Mouse (Mus musculus) midbrain, postnatal 0 days (tissue): ENCODE data around the gene Slc25a36. TPM values are rescaled to one million over a fixed set of nuclear protein-coding genes. Genes with fewer than 3 reads are reported as not detected.
A peak's percentile ranks its signal among the peaks of the same experiment; 100 is the strongest.

Experiments
- ATAC-seq: fragments of 200-750 bp; cut with Nextera tagmentation; 2 replicates; pipeline ENCODE4 v1.8.0; 2017; ENCODE audit warnings: moderate number of reproducible peaks, mild to moderate bottlenecking, moderate TSS enrichment, moderate library complexity; ENCODE audit not compliant: low FRiP score
- DNase-seq: peaks from one replicate; pipeline ENCODE4 v3.0.0-alpha.2; 2015; ENCODE audit warnings: low spot score
- H3K27ac ChIP-seq: fragments of 300-500 bp; sonication (generic); 2 replicates; pipeline ENCODE4 v1.5.1; 2014; ENCODE audit warnings: low read depth, mild to moderate bottlenecking, low read length, mixed read lengths
- H3K27me3 ChIP-seq: fragments of 300-500 bp; sonication (generic); 2 replicates; pipeline ENCODE4 v1.6.1; 2014; ENCODE audit warnings: low read length, control low read depth, mixed read lengths; ENCODE audit not compliant: insufficient read depth
- H3K36me3 ChIP-seq: fragments of 300-500 bp; sonication (generic); 2 replicates; pipeline ENCODE4 v1.6.1; 2014; ENCODE audit warnings: low read length, control low read depth, mixed read lengths; ENCODE audit not compliant: insufficient read depth
- H3K4me1 ChIP-seq: fragments of 300-500 bp; sonication (generic); 2 replicates; pipeline ENCODE4 v1.6.1; 2014; ENCODE audit warnings: mild to moderate bottlenecking, control low read depth, antibody characterized with exemption, low read length, mixed read lengths; ENCODE audit not compliant: insufficient read depth
- H3K4me2 ChIP-seq: fragments of 300-500 bp; sonication (generic); 2 replicates; pipeline ENCODE4 v1.6.1; 2014; ENCODE audit warnings: low read depth, mild to moderate bottlenecking, low read length, mixed read lengths; ENCODE audit not compliant: poor library complexity, severe bottlenecking
- H3K4me3 ChIP-seq: fragments of 300-500 bp; sonication (generic); 2 replicates; pipeline ENCODE4 v1.5.1; 2014; ENCODE audit warnings: low read depth, mild to moderate bottlenecking, low read length, moderate library complexity
- H3K9ac ChIP-seq: fragments of 300-500 bp; sonication (generic); replicated peaks from 2 replicates; pipeline ENCODE4 v1.6.1; 2014; ENCODE audit warnings: mild to moderate bottlenecking, low read length, moderate library complexity, mixed read lengths; ENCODE audit not compliant: poor library complexity, severe bottlenecking
- H3K9me3 ChIP-seq: fragments of 300-500 bp; sonication (generic); 2 replicates; pipeline ENCODE4 v1.6.1; 2016; ENCODE audit warnings: low read length, control low read depth
- CTCF ChIP-seq: IDR thresholded peaks from 2 replicates; pipeline ENCODE4 v1.5.1; 2016; ENCODE audit warnings: antibody characterized with exemption, mild to moderate bottlenecking
- WGBS: fragments of 180-500 bp; shearing (Covaris S2); extraction: QIAGEN DNeasy Blood & Tissue Kit; methylation state at CpG from one replicate; pipeline ENCODE4 v1.1.7; 2014; 5-methylcytosine and 5-hydroxymethylcytosine counted together
- polyA plus RNA-seq: library from polyadenylated mRNA; unstranded; fragments of >200 nt; fragmentation: Nextera tagmentation; extraction: Ambion mirVana; gene quantifications from 2 replicates; pipeline ENCODE4 v1.2.1, GENCODE M21; 2015
- total RNA-seq: library from RNA; depleted of rRNA; stranded (reverse); fragments of >200 nt; gene quantifications from 2 replicates; pipeline ENCODE4 v1.2.3, GENCODE M21; 2014

The Slc25a36 gene
- total and polyA plus RNA-seq, 2 experiments from 2014 or later, result 65.1 to 91.0 TPM

DNA sequence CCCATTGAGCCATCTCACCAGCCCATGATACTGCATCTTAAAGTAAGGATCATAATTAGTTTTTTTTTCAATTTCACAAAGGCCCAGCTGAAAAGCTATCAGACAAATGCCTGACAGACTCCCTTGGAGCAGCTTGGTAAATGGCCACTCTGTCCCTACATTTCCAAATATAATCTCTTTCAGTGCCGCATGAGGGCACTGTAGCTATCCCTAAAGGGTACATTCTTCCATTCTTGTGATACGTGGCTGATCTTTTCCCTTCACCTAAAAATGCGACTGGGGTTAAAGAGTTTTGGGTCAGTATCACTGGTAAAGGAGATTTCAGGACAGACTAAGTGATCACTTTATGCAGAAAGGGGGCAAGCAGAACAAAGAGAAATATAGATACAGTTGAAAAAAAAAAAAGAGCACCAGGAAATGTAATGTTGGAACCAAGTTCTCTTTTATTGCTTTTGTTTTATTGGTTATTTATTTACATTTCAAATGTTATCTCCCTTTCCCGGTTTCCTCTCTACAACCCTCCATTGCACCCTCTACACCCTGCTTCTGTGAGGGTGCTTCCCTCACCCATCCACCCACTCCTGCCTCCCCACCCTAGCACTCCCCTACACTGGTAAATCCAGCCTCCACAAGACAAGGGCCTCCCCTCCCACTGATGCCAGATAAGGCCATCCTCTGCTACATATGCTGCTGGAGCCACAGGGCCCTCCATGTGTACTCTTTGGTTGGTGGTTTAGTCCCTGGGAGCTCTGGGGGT, 29.7 kb downstream of the Slc25a36 start:
- no peak for ATAC-seq
- 87% methylated on average over 4 of the region's 4 CpGs for WGBS

DNA sequence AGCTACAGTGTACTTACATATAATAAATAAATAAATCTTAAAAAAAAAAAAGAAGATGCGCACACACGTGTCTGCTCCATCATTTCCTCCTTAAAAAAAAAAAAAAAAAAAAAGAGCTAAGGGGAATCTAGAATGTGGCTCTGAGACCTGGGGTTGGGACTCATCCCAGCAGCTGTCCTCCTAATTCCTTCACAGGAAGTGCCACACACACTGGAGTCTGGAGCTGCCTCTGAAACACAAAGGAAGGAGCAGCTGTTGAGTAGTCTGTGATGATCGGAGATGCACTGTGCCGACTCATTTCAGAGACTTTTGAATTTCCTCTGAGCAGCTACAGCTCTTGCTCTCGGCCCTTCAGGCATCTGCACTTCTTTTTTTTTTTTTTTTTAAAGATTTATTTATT, 41.0 kb downstream of the Slc25a36 start:
- DNase-seq (no peak), ATAC-seq (no peak)
- TF ChIP-seq CTCF, result no peak
- no peaks in the 10 kb centered on the region for H3K27me3 ChIP-seq
- 74% methylated on average over 5 of the region's 5 CpGs for WGBS
- H3K4me1 ChIP-seq, result no peaks in the 10 kb centered on the region
- no peak overlapping the region for H3K4me3 ChIP-seq
- H3K9me3 ChIP-seq, result no peaks in the 10 kb centered on the region
- H3K4me2 ChIP-seq, result no peak overlapping the region
- H3K36me3 ChIP-seq, result no peaks in the 10 kb centered on the region
- H3K27ac ChIP-seq, result no peak overlapping the region
- H3K9ac ChIP-seq, result no peak overlapping the region

More for the DNA sequence above, 29.7 kb downstream of the Slc25a36 start:
- no peak for DNase-seq
- no peak overlapping the region for H3K9ac ChIP-seq
- peak; percentile 16; the same call in 1 of the 2 replicates for TF ChIP-seq CTCF
- H3K9me3 ChIP-seq, result no peaks in the 10 kb centered on the region
- H3K4me1 ChIP-seq, result no peaks in the 10 kb centered on the region
- H3K36me3 ChIP-seq, result peaks cover 5% of the 10 kb centered on the region; the same call in 1 of the 2 replicates
- H3K27ac ChIP-seq, result no peak overlapping the region
- no peaks in the 10 kb centered on the region for H3K27me3 ChIP-seq
- H3K4me2 ChIP-seq, result no peak overlapping the region
- H3K4me3 ChIP-seq, result no peak overlapping the region

DNA sequence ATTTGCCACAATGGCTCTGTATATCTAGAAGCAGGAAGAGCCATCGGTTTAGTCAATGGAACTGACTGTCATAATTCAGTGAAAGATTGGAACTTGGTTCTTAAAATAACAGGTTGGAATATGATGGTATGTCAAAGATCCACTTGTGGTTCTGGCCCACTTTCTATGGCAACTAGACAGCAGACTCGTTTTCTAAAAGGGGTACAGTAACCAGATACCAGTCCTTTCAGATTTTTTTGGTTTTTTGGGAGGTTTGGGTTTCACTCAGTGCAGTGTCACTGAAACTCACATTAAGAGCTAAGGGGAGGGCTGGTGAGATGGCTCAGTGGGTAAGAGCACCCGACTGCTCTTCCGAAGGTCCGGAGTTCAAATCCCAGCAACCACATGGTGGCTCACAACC, 41.5 kb downstream of the Slc25a36 start:
- Histone ChIP-seq H3K27me3 (no peaks in the 10 kb centered on the region), H3K36me3 (no peaks in the 10 kb centered on the region), H3K9me3 (no peaks in the 10 kb centered on the region), H3K4me3 (no peak overlapping the region), H3K4me1 (no peaks in the 10 kb centered on the region), H3K27ac (no peak overlapping the region), H3K4me2 (no peak overlapping the region), H3K9ac (no peak overlapping the region)
- DNase-seq, result no peak
- ATAC-seq, result no peak
- 93% methylated on average over 5 of the region's 5 CpGs for WGBS
- no peak for TF ChIP-seq CTCF

DNA sequence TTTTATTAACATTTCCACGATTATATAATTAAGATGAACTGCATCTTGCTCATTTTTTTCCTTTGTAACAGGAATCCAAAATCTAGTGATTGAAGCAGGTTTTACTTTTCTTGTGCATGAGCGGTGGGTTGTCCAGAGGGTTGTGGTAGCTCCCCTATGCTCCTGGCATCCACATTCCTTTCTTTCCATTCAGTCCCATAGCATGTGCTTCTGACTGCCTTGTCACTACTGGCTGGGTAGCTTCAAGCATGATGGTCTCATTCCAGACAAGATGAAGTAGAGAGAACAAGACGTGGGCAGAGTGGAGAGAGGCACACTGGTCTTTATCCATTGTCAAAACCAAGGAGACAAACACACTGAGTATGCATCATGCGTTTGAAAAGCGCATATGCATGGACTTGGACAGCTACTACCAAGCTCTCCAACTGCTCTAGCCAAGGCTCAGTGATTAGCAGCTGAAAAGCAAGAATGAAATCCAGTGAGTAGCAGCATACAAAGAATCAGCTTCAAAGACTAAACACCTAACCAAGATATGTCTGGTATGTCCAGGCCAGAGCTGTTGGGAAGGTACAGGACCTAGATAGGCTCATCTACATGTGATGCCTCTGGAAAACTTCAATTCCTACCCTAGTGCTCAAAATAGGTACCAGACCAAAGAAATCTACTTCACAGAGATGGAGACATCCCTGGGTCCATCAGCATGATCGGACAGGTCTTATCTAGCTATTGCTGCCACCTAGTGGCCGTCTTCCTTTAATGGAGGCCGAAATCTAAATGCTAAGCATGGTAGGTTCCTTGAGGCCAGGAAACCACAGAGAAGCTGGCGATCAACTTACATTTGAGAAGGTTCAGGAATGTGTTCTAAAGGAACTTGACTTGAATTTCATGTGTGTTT, 42.5 kb downstream of the Slc25a36 start:
- ATAC-seq (peak; percentile 78), DNase-seq (peak; percentile 96)
- Histone ChIP-seq H3K4me1 (no peaks in the 10 kb centered on the region), H3K36me3 (no peaks in the 10 kb centered on the region), H3K4me2 (no peak overlapping the region), H3K27ac (no peak overlapping the region), H3K27me3 (no peaks in the 10 kb centered on the region), H3K9ac (no peak overlapping the region), H3K9me3 (no peaks in the 10 kb centered on the region), H3K4me3 (no peak overlapping the region)
- TF ChIP-seq CTCF, result peak; percentile 93
- WGBS, result 44% methylated on average over 9 of the region's 9 CpGs

DNA sequence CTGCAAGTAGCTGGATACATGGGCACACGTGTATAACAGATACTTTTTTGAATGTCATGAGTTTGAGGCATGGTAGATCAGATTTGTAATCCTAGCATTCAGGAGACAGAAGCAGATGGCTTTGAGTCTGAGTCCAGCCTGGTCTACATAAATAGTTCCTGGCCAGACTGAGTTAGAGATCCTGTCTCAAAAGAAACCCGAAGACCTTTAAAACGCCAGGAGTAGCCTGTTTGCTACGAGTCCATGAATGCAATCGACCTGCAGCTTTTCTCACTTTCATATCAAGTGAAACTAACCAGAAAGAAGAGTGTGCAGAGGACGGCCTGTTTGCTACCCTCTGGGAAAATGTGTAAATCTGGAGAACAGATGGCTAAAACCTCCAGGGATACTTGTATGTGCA, 43.2 kb downstream of the Slc25a36 start:
- Histone ChIP-seq H3K9me3 (no peaks in the 10 kb centered on the region), H3K27ac (no peak overlapping the region), H3K9ac (no peak overlapping the region), H3K4me3 (no peak overlapping the region), H3K36me3 (no peaks in the 10 kb centered on the region), H3K27me3 (no peaks in the 10 kb centered on the region), H3K4me2 (no peak overlapping the region), H3K4me1 (no peaks in the 10 kb centered on the region)
- WGBS, result 74% methylated on average over 6 of the region's 6 CpGs
- DNase-seq (no peak), ATAC-seq (no peak)
- TF ChIP-seq CTCF, result no peak

DNA sequence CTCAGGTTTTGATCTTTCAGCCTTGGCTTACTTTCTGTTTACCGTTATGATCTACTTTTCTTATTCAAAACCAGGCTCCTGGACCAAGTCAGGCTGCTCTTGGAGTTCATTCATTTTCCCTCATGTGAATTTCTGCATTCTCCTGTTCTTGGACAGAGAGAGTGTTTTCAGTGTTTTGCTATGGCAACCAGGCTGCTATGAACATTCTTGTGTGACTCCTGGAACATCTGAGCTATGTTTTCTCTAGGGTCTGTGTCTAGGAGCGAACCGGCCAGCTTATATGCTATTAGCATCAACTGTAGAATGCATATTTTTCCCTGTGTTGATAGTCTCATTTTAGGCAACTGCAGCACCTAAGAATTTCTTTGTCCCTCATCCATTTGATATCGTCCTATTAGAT, 45.1 kb downstream of the Slc25a36 start:
- DNase-seq (no peak), ATAC-seq (no peak)
- no peaks in the 10 kb centered on the region for H3K36me3 ChIP-seq
- H3K27ac ChIP-seq, result no peak overlapping the region
- no peak overlapping the region for H3K9ac ChIP-seq
- TF ChIP-seq CTCF, result no peak
- no peaks in the 10 kb centered on the region for H3K4me1 ChIP-seq
- 52% methylated on average over 4 of the region's 4 CpGs for WGBS
- no peaks in the 10 kb centered on the region for H3K27me3 ChIP-seq
- no peaks in the 10 kb centered on the region for H3K9me3 ChIP-seq
- no peak overlapping the region for H3K4me2 ChIP-seq
- H3K4me3 ChIP-seq, result no peak overlapping the region
